Mouse (Mus musculus) forebrain, embryonic 15.5 days (tissue): ENCODE data around the gene Fam204a. TPM values are rescaled to one million over a fixed set of nuclear protein-coding genes. Genes with fewer than 3 reads are reported as not detected.

Experiments
- ATAC-seq: fragments of 200-750 bp; cut with Nextera tagmentation; replicated peaks from 2 replicates; pipeline ENCODE4 v1.8.0; 2017; ENCODE audit warnings: mild to moderate bottlenecking, moderate TSS enrichment, moderate library complexity
- H3K27ac ChIP-seq: fragments of 300-500 bp; sonication (generic); replicated peaks from 2 replicates; pipeline ENCODE4 v1.5.1; 2015; ENCODE audit warnings: mild to moderate bottlenecking, inconsistent platforms
- H3K27me3 ChIP-seq: fragments of 300-500 bp; sonication (generic); 2 replicates; pipeline ENCODE4 v1.6.1; 2015; ENCODE audit warnings: inconsistent platforms
- H3K36me3 ChIP-seq: fragments of 300-500 bp; sonication (generic); 2 replicates; pipeline ENCODE4 v1.6.1; 2015; ENCODE audit warnings: mild to moderate bottlenecking, inconsistent platforms
- H3K4me1 ChIP-seq: fragments of 300-500 bp; sonication (generic); 2 replicates; pipeline ENCODE4 v1.6.1; 2015; ENCODE audit warnings: inconsistent platforms
- H3K4me2 ChIP-seq: fragments of 300-500 bp; sonication (generic); replicated peaks from 2 replicates; pipeline ENCODE4 v1.6.1; 2015; ENCODE audit warnings: mild to moderate bottlenecking, inconsistent platforms
- H3K4me3 ChIP-seq: fragments of 300-500 bp; sonication (generic); 2 replicates; pipeline ENCODE4 v1.5.1; 2015; ENCODE audit warnings: mild to moderate bottlenecking, inconsistent platforms
- H3K9ac ChIP-seq: fragments of 300-500 bp; sonication (generic); replicated peaks from 2 replicates; pipeline ENCODE4 v1.6.1; 2015; ENCODE audit warnings: mild to moderate bottlenecking, inconsistent platforms
- H3K9me3 ChIP-seq: fragments of 300-500 bp; sonication (generic); 2 replicates; pipeline ENCODE4 v1.6.1; 2016; ENCODE audit warnings: inconsistent platforms
- WGBS: fragments of 180-500 bp; shearing (Covaris S2); methylation state at CpG from one replicate; pipeline ENCODE4 v1.1.7; 2015; ENCODE audit warnings: mixed read lengths; 5-methylcytosine and 5-hydroxymethylcytosine counted together
- polyA plus RNA-seq: library from polyadenylated mRNA; unstranded; fragments of >200 nt; fragmentation: Nextera tagmentation; extraction: Ambion mirVana; gene quantifications from 2 replicates; pipeline ENCODE4 v1.2.1, GENCODE M21; 2015

The Fam204a gene
- polyA plus RNA-seq, 1 experiment from 2014 or later = 57.1 TPM

GRCm38 (mm10) chr19:60208173-60208572 is 18.3 kb downstream of the Fam204a start:
- Histone ChIP-seq H3K27me3 (peaks cover 22% of the 10 kb centered on the region; the same call in 1 of the 2 replicates), H3K9ac (no peak overlapping the region), H3K9me3 (no peaks in the 10 kb centered on the region), H3K4me3 (no peak overlapping the region), H3K36me3 (peaks cover 12% of the 10 kb centered on the region; the same call in 1 of the 2 replicates), H3K4me1 (peaks cover 9% of the 10 kb centered on the region), H3K4me2 (no peak overlapping the region), H3K27ac (no peak overlapping the region)
- no peak for ATAC-seq

- Histone ChIP-seq H3K9me3 (no peaks in the 10 kb centered on the region), H3K9ac (no peak overlapping the region), H3K27ac (no peak overlapping the region), H3K27me3 (peaks cover 17% of the 10 kb centered on the region; the same call in 1 of the 2 replicates), H3K4me3 (no peak overlapping the region), H3K4me1 (peaks cover 9% of the 10 kb centered on the region), H3K4me2 (no peak overlapping the region), H3K36me3 (0 out of 2 replicates have a peak, but pooled peaks cover 5% of the 10 kb centered on the region)
- 9% methylated on average over 7 of the region's 7 CpGs for WGBS
- ATAC-seq = no peak
Observed at GRCm38 (mm10) chr19:60204176-60204575, 22.3 kb downstream of the Fam204a start.

- no peaks in the 10 kb centered on the region for H3K9me3 ChIP-seq
- H3K36me3 ChIP-seq = no peaks in the 10 kb centered on the region
- H3K27me3 ChIP-seq = no peaks in the 10 kb centered on the region; the same call in 1 of the 2 replicates
- H3K4me2 ChIP-seq = no peak overlapping the region
- H3K4me1 ChIP-seq = peaks cover 9% of the 10 kb centered on the region
- no peak overlapping the region for H3K27ac ChIP-seq
- no peak overlapping the region for H3K4me3 ChIP-seq
- WGBS = 19% methylated on average over 2 of the region's 2 CpGs
- no peak overlapping the region for H3K9ac ChIP-seq
- no peak for ATAC-seq
Observed at GRCm38 (mm10) chr19:60200294-60200693, 26.2 kb downstream of the Fam204a start.

GRCm38 (mm10) chr19:60199152-60199551 is 27.3 kb downstream of the Fam204a start:
- no peak overlapping the region for H3K4me3 ChIP-seq
- no peaks in the 10 kb centered on the region for H3K9me3 ChIP-seq
- 0 out of 2 replicates have a peak, but pooled peaks cover 4% of the 10 kb centered on the region for H3K36me3 ChIP-seq
- no peak for ATAC-seq
- H3K27ac ChIP-seq = no peak overlapping the region
- H3K9ac ChIP-seq = no peak overlapping the region
- no peaks in the 10 kb centered on the region; the same call in 1 of the 2 replicates for H3K27me3 ChIP-seq
- peaks cover 2% of the 10 kb centered on the region for H3K4me1 ChIP-seq
- no peak overlapping the region for H3K4me2 ChIP-seq

GRCm38 (mm10) chr19:60192790-60193189 is 33.7 kb downstream of the Fam204a start:
- H3K4me3 ChIP-seq = no peak overlapping the region
- ATAC-seq = no peak

GRCm38 (mm10) chr19:60189206-60189605 is 37.3 kb downstream of the Fam204a start:
- no peak for ATAC-seq
- Histone ChIP-seq H3K9ac (no peak overlapping the region), H3K4me3 (no peak overlapping the region), H3K27ac (no peak overlapping the region), H3K4me1 (no peaks in the 10 kb centered on the region), H3K4me2 (no peak overlapping the region), H3K9me3 (no peaks in the 10 kb centered on the region), H3K36me3 (no peaks in the 10 kb centered on the region), H3K27me3 (no peaks in the 10 kb centered on the region)
- WGBS = 10% methylated on average over 2 of the region's 2 CpGs

More at GRCm38 (mm10) chr19:60192790-60193189, 33.7 kb downstream of the Fam204a start:
- Histone ChIP-seq H3K36me3 (0 out of 2 replicates have a peak, but pooled peaks cover 4% of the 10 kb centered on the region), H3K9me3 (no peaks in the 10 kb centered on the region), H3K27ac (no peak overlapping the region), H3K9ac (no peak overlapping the region), H3K27me3 (no peaks in the 10 kb centered on the region), H3K4me2 (no peak overlapping the region), H3K4me1 (no peaks in the 10 kb centered on the region)
- WGBS = 96% methylated on average over 4 of the region's 4 CpGs

GRCm38 (mm10) chr19:60182901-60183300 is 43.6 kb downstream of the Fam204a start:
- Histone ChIP-seq H3K4me1 (peaks cover 3% of the 10 kb centered on the region; the same call in 1 of the 2 replicates), H3K27ac (no peak overlapping the region), H3K4me3 (no peak overlapping the region), H3K9ac (no peak overlapping the region), H3K27me3 (no peaks in the 10 kb centered on the region), H3K4me2 (no peak overlapping the region), H3K9me3 (no peaks in the 10 kb centered on the region), H3K36me3 (no peaks in the 10 kb centered on the region)
- ATAC-seq = no peak
- 84% methylated on average over 1 of the region's 1 CpGs for WGBS

GRCm38 (mm10) chr19:60182171-60182570 is 44.3 kb downstream of the Fam204a start:
- WGBS = 86% methylated on average over 1 of the region's 1 CpGs
- Histone ChIP-seq H3K4me2 (no peak overlapping the region), H3K36me3 (no peaks in the 10 kb centered on the region), H3K4me3 (no peak overlapping the region), H3K9ac (no peak overlapping the region), H3K9me3 (no peaks in the 10 kb centered on the region), H3K4me1 (peaks cover 3% of the 10 kb centered on the region; the same call in 1 of the 2 replicates), H3K27ac (no peak overlapping the region), H3K27me3 (no peaks in the 10 kb centered on the region)
- no peak for ATAC-seq

- Histone ChIP-seq H3K27me3 (no peaks in the 10 kb centered on the region), H3K27ac (no peak overlapping the region), H3K4me2 (no peak overlapping the region), H3K4me3 (no peak overlapping the region), H3K9me3 (no peaks in the 10 kb centered on the region), H3K36me3 (no peaks in the 10 kb centered on the region), H3K4me1 (peaks cover 3% of the 10 kb centered on the region; the same call in 1 of the 2 replicates), H3K9ac (no peak overlapping the region)
- ATAC-seq = no peak
- WGBS = 79% methylated on average over 8 of the region's 8 CpGs
Observed at GRCm38 (mm10) chr19:60178771-60179563, 47.5 kb downstream of the Fam204a start.

- no peaks in the 10 kb centered on the region for H3K36me3 ChIP-seq
- H3K4me2 ChIP-seq = no peak overlapping the region
- H3K4me1 ChIP-seq = peaks cover 4% of the 10 kb centered on the region; the same call in 1 of the 2 replicates
- ATAC-seq = no peak
- H3K27me3 ChIP-seq = peaks cover 25% of the 10 kb centered on the region
- H3K9ac ChIP-seq = no peak overlapping the region
- no peak overlapping the region for H3K27ac ChIP-seq
- WGBS = 29% methylated on average over 2 of the region's 2 CpGs
- no peak overlapping the region for H3K4me3 ChIP-seq
- H3K9me3 ChIP-seq = no peaks in the 10 kb centered on the region
Observed at GRCm38 (mm10) chr19:60165417-60165816, 61.1 kb downstream of the Fam204a start.

GRCm38 (mm10) chr19:60160611-60161274 is 65.8 kb downstream of the Fam204a start:
- no peak for ATAC-seq
- peaks cover 10% of the 10 kb centered on the region for H3K4me1 ChIP-seq
- H3K9ac ChIP-seq = no peak overlapping the region
- no peak overlapping the region for H3K4me3 ChIP-seq
- H3K36me3 ChIP-seq = no peaks in the 10 kb centered on the region
- H3K9me3 ChIP-seq = no peaks in the 10 kb centered on the region
- H3K4me2 ChIP-seq = no peak overlapping the region
- H3K27me3 ChIP-seq = peaks cover 27% of the 10 kb centered on the region
- WGBS = 4% methylated on average over 20 of the region's 20 CpGs
- H3K27ac ChIP-seq = no peak overlapping the region

GRCm38 (mm10) chr19:60159827-60160226 is 66.7 kb downstream of the Fam204a start:
- WGBS = 3% methylated on average over 6 of the region's 6 CpGs
- H3K4me1 ChIP-seq = peaks cover 10% of the 10 kb centered on the region
- no peak overlapping the region for H3K4me3 ChIP-seq
- H3K36me3 ChIP-seq = no peaks in the 10 kb centered on the region
- no peak overlapping the region for H3K27ac ChIP-seq
- peaks cover 25% of the 10 kb centered on the region for H3K27me3 ChIP-seq
- no peak overlapping the region for H3K9ac ChIP-seq
- ATAC-seq = no peak
- H3K4me2 ChIP-seq = no peak overlapping the region
- H3K9me3 ChIP-seq = no peaks in the 10 kb centered on the region
